Mouse (Mus musculus): ENCODE measurements at regions not wholly inside any gene's neighbourhood (a gene's known extent, or its start where the extent isn't known, plus 50 kb on each side); places are given as distances from the start of the nearest gene placed in this dataset.

- 71% methylated on average over 5 of the region's 5 CpGs for WGBS
- no peaks in the 10 kb centered on the region for H3K36me3 ChIP-seq (ENCODE audit: insufficient read depth)
- H3K4me2 ChIP-seq = no peak overlapping the region
- ATAC-seq (ENCODE audit: insufficient read depth) = no peak
- no peak overlapping the region for H3K9ac ChIP-seq
- TF ChIP-seq CTCF (IDR thresholded peaks at IDR 0.05; ENCODE audit: low read depth) = no peak
- no peaks in the 10 kb centered on the region for H3K9me3 ChIP-seq (ENCODE audit: low read depth, low read length)
- H3K27ac ChIP-seq (ENCODE audit: low read depth) = no peak overlapping the region
- H3K4me3 ChIP-seq (ENCODE audit: low read depth, low read length) = no peak overlapping the region
- no peak for DNase-seq
- H3K27me3 ChIP-seq (ENCODE audit: insufficient read depth, low read length) = no peaks in the 10 kb centered on the region
- H3K4me1 ChIP-seq (ENCODE audit: insufficient read depth) = no peaks in the 10 kb centered on the region
These were observed 76.9 kb upstream of the Gk2 start for GRCm38 (mm10) chr5:97533733-97534132.

GRCm38 (mm10) chr5:97527555-97527954 is 70.7 kb upstream of the Gk2 start:
- WGBS = 80% methylated on average over 5 of the region's 5 CpGs
- ATAC-seq (ENCODE audit: insufficient read depth) = no peak

More at GRCm38 (mm10) chr5:97527555-97527954, 70.7 kb upstream of the Gk2 start:
- Histone ChIP-seq H3K27ac (ENCODE audit: low read depth) (no peak overlapping the region), H3K4me2 (no peak overlapping the region), H3K9me3 (ENCODE audit: low read depth, low read length) (no peaks in the 10 kb centered on the region), H3K27me3 (ENCODE audit: insufficient read depth, low read length) (no peaks in the 10 kb centered on the region), H3K36me3 (ENCODE audit: insufficient read depth) (no peaks in the 10 kb centered on the region), H3K4me3 (ENCODE audit: low read depth, low read length) (no peak overlapping the region), H3K4me1 (ENCODE audit: insufficient read depth) (no peaks in the 10 kb centered on the region), H3K9ac (no peak overlapping the region)
- DNase-seq = no peak
- no peak for TF ChIP-seq CTCF (IDR thresholded peaks at IDR 0.05; ENCODE audit: low read depth)
